Mouse (Mus musculus) bone marrow macrophage, adult 2 months (primary cell): Measurements from ENCODE around the gene Fam241b. TPM values are rescaled to one million over a fixed set of nuclear protein-coding genes. Genes with fewer than 3 reads are reported as not detected.

Experiments
- H3K27ac ChIP-seq: 2 replicates; pipeline ENCODE4 v1.5.1; 2012; ENCODE audit warnings: low read depth, low read length; ENCODE audit not compliant: insufficient read depth
- H3K4me1 ChIP-seq: 2 replicates; pipeline ENCODE4 v1.6.1; 2012; ENCODE audit warnings: low read length; ENCODE audit not compliant: control insufficient read depth, insufficient read depth
- H3K4me3 ChIP-seq: 2 replicates; pipeline ENCODE4 v1.5.1; 2012; ENCODE audit warnings: mild to moderate bottlenecking, low read length, moderate library complexity; ENCODE audit not compliant: insufficient read depth
- CTCF ChIP-seq: IDR thresholded peaks from 2 replicates; pipeline ENCODE4 v1.5.1; 2012; ENCODE audit warnings: low read depth, mild to moderate bottlenecking, low read length, moderate library complexity
- POLR2A ChIP-seq: IDR thresholded peaks from 2 replicates; pipeline ENCODE4 v1.6.1; 2012; ENCODE audit warnings: mild to moderate bottlenecking, low read depth, low read length, borderline replicate concordance
- polyA plus RNA-seq: library from polyadenylated mRNA; stranded (reverse); fragments of >200 nt; gene quantifications from 2 replicates; pipeline ENCODE4 v1.2.4, GENCODE M21; 2012; ENCODE audit not compliant: missing spikeins, insufficient read depth, insufficient read length

Fam241b gene
- polyA plus RNA-seq, 1 experiment = not detected

DNA sequence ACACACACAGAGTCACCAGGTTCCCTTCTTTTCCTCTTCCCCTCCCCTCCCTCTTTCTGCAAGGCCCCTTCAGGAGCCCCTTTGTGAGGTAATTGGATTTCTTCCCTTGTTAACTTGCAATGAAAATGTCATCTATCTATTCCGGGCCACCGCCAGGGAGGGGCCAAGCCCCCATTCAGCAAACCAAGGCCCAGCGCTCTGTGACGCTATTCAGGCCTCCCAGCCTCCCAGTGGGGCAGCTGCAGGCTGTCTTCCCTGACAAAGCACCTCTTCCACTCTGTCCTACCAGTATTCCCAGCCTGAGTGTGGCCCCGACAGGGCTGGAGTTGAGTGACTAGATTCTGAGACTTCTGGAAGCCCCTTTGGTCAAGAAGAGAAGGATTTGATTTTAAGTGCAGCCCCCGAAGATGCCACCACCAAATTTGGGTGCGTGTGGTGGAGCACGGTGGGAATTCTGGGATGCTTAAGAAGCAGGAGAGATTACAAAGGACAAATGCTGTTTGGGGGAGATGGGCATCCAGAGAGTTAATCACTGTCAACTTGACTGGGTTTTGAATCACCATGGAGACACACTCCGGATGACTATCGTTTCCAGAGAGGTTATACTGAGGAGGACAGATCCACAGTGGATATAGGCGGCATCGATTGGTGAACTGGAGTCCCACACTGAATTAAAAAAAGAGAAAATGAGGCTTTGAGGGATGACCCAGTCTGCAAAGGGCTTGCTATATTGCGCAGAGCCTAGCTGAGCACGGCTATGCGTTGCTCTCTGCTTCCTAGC, 31.0 kb upstream of the Fam241b start:
- TF ChIP-seq CTCF (no peak), POLR2A (no peak)
- H3K4me3 ChIP-seq = no peak overlapping the region
- no peak overlapping the region for H3K27ac ChIP-seq
- no peaks in the 10 kb centered on the region for H3K4me1 ChIP-seq

DNA sequence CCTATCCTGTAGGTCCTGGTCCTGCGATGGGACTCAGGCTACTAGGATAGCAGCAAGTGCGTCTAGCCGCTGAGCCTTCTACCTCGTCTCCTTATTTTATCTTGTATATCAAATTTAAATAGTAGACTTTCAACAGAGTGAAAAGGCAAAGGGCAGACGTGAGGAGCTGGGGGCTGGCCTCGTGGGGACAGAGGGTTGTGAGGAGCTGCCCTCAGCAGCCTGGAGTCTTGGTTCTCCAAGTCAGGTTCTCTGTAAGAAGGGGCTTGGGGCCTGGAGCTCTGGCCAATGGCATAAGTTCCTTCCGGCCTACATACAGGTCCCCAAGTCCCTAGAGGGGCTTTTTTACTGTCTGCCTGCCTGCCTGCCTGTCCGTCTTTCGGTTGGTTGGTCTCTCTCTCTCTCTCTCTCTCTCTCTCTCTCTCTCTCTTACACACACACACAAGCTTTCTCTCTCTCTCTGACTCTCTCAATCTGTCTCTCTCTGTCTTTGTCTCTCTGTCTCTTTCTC, 30.3 kb upstream of the Fam241b start:
- TF ChIP-seq POLR2A = no peak
- TF ChIP-seq CTCF = no peak
- no peaks in the 10 kb centered on the region for H3K4me1 ChIP-seq
- no peak overlapping the region for H3K27ac ChIP-seq
- H3K4me3 ChIP-seq = no peak overlapping the region

DNA sequence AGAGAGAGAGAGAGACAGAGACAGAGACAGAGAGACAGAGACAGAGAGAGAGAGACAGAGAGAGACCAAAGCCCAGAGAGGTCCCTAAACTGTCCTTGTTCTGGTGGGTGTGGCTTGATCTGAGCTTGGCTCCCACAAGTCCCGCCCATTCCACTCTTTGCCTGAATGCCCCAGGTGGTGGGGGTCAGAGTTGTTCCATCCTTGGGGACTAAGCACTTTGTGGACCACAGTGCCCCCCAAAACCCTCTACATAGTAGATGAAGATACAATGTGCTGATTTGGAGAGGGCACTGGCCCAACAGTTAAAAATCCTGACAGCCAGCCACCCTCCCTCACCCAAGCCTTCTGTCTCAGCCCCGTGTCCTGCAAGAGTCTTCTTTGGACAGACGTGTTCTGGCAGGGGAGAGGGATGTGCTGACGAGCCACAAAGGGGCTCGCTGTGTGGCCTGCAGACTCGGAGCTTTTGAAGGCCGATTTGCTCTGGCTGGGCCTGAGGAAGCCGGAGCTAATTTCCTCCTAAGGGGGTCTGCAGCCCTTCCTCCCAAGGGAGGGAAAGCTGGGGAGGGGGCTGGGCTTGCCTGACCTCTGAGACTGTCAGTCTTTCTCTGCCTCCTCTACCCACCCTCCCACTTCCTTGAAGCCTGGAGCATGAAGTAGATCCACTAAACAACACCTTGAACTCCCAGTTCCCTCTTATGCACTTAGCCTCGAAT, 29.3 kb upstream of the Fam241b start:
- H3K4me1 ChIP-seq = no peaks in the 10 kb centered on the region
- no peak for TF ChIP-seq POLR2A
- TF ChIP-seq CTCF = no peak
- no peak overlapping the region for H3K4me3 ChIP-seq
- H3K27ac ChIP-seq = no peak overlapping the region

DNA sequence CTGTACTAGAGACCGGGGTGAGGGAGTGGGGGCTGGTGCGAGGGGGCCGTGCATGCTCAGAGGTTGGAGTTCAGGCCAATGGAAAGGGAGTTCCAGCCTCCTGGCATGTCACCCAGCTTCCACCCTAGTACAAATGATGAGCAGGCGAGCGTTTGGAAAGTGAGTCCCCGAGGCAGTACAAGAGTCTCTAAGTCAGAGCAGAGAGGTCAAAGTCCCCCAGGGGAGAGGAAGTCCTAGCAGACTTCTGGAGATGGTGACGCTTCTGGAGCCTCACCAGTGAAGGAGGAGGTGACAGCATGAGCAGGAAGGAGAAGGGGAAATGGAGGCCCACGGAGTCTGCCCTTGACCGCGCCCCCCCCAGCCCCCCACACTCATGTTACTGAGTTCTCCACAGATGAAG, 18.7 kb upstream of the Fam241b start:
- no peak overlapping the region for H3K27ac ChIP-seq

DNA sequence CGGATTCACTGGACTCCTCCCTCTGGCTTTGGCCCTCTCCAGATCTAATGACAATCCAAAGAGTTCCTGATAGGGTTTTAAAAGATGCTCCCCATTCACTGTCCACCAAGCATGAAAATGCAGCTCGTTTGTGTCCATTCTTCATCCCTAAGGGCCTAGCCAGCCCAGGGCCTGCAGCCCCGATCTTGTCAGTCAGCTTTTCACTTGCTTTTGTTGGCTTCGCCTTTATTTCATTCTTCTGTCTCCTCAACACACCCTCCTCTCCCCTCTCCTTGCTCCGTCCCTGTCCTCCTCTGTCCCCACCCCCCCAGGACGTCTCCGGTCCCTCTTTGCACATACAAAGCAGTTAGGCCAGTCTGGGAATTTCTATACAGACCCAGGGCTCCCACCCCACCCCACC, 6.2 kb upstream of the Fam241b start:
- no peak overlapping the region for H3K4me3 ChIP-seq
- H3K27ac ChIP-seq = no peak overlapping the region
- H3K4me1 ChIP-seq = no peaks in the 10 kb centered on the region
- TF ChIP-seq POLR2A (no peak), CTCF (no peak)

More for the DNA sequence above, 18.7 kb upstream of the Fam241b start:
- H3K4me3 ChIP-seq = no peak overlapping the region
- H3K4me1 ChIP-seq = no peaks in the 10 kb centered on the region
- no peak for TF ChIP-seq POLR2A
- TF ChIP-seq CTCF = no peak

DNA sequence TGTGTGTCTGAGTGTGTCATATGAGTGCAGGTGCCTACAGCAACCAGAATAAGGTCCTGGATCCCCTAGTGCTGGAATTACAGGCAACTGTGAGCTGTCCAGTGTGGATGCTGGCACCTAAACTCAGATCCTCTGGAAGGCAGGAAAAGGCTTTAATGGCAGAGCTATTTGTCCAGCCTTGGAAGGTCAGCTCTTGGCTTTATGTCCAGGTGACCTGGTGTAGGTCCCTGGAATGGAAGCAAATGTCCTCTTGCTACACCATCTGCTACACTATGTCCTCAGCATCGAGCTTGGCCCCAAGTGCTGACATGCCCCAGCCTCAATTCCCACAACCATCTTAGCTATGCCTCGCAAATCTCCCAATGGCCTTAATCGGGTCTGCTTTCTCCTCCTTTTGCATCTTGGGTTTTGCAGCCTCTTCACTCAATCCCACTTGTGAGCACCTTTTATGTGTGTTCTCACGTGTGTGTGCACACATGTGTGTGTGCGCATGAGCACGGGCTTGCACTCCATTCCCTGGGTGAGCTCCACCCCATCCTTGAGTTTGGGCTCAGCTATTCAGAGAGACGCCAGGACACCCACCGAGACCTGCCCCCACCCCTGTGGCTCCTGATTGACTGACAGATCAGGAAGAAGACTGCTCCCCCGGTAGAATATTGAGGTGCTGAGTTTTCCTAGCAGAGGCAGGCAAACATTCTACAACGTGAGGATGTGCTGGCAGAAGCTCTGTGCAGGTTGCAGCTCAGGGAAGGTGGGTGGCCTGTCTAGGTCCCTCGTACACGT, 3.9 kb upstream of the Fam241b start:
- TF ChIP-seq POLR2A (no peak), CTCF (no peak)
- Histone ChIP-seq H3K27ac (no peak overlapping the region), H3K4me1 (no peaks in the 10 kb centered on the region), H3K4me3 (no peak overlapping the region)

DNA sequence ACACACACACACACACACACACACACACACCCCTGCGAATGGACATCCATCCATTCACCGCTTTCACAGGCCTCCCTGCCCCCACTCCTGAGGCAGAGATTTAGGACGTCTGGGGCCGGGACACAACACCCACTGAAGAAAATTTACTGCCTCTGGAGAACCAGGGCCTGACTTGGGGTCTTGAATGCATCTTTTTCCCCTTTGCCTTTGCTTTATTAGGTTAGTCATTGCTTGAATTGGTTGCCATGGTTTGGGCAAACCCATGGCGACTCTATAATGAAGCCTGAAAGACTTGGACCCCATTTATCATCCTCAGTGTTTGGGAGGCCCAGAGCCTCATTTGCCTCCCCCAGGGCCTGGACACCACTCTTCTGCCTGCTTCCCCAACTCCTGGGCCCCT, 2.2 kb upstream of the Fam241b start:
- TF ChIP-seq POLR2A (no peak), CTCF (no peak)

DNA sequence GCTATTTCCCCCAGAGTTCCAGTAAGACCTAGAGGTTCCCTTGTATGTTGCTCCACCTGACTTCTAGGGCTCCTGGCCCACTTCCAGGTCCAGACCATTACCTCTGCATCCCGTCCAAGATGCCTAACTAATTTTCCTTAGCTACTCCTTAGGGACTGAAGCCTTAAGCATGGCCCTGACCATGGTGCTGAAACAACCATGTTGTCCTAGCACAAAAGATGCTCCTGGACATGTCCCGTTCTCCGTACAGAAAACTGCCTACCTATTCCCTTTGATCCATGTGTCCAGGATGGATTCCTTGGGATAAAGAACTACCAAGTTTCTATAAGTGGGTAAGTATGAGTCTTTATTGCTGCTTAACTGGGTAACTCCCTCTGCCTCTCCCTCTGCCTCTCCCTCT, 5.7 kb downstream of the Fam241b start:
- Histone ChIP-seq H3K27ac (no peak overlapping the region), H3K4me1 (no peaks in the 10 kb centered on the region), H3K4me3 (no peak overlapping the region)
- TF ChIP-seq CTCF (no peak), POLR2A (no peak)

More for the DNA sequence above, 2.2 kb upstream of the Fam241b start:
- Histone ChIP-seq H3K4me3 (no peak overlapping the region), H3K4me1 (no peaks in the 10 kb centered on the region), H3K27ac (no peak overlapping the region)

DNA sequence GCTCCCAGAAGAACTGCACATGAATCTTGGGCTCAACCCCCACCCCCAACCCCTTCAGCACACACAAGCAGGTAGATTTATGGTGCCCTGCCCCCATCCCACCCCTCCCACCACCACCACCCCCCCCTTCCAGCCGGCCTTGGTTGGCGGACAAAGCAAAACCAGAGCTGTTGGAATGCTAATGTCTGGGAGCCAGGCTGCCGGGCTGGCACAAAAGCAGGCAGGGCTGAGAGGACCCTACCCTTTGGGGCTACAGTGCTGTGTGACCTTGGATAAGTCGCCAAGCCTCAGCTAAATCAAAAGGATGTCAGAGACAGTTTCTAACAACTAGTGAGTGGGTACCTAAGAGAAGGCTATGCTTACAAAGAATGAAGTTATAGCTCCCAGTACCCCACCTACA, 6.6 kb downstream of the Fam241b start:
- 0 out of 2 replicates have a peak, but pooled peaks cover 2% of the 10 kb centered on the region for H3K4me1 ChIP-seq

More for the DNA sequence above, 6.6 kb downstream of the Fam241b start:
- no peak overlapping the region for H3K4me3 ChIP-seq
- H3K27ac ChIP-seq = no peak overlapping the region
- TF ChIP-seq POLR2A (no peak), CTCF (no peak)
